Mouse (Mus musculus): Measurements from ENCODE around the gene Cops9. TPM values are rescaled to one million over a fixed set of nuclear protein-coding genes. Genes with fewer than 3 reads are reported as not detected.

Cops9 gene
- total and polyA plus RNA-seq, 3 experiments, result 168 to 209 (median 185) TPM

DNA sequence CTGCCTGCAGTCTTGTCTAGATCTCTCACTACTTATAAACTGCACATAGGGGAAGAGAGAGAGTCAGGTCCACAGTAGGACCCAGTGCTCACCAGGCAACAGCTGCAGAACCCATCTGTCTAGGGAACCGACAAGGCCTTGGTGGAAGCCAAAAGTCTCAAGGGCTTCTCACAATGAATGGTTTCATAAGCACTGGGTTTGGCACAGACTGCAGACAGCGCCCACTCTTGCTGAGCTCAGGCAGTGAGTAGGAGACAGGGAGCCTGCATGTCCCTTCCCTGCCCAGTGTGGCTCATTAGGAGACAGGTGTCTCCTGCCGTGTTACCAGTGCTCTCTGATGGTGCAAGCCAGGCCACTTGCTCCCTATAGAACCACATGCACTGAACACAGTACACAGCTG lies 3.6 kb downstream of the Cops9 start:
- Histone ChIP-seq H3K79me2 (replicated peaks; ENCODE audit: control insufficient read depth, extremely low read depth, insufficient read depth, poor library complexity, severe bottlenecking) (peaks cover 18% of the 10 kb centered on the region), H3K9me3 (replicated peaks; ENCODE audit: low read length) (no peaks in the 10 kb centered on the region), H3K27me3 (replicated peaks) (no peaks in the 10 kb centered on the region), H3K4me2 (ENCODE audit: insufficient read depth, low read depth, poor library complexity, severe bottlenecking) (no peak overlapping the region), H3K27ac (ENCODE audit: insufficient read depth, low read depth) (no peak overlapping the region), H3K9ac (ENCODE audit: insufficient read depth, low read depth) (no peak overlapping the region), H3K4me1 (ENCODE audit: control insufficient read depth in 1 of 2, insufficient read depth in 2 of 2) (peaks cover 8 to 24% of the 10 kb centered on the region in 2 experiments), H3K4me3 (replicated peaks in 1 of 3; ENCODE audit: low read depth in 2 of 3, low read length in 2 of 3, poor library complexity in 1 of 3) (no peak overlapping the region), H3K36me3 (replicated peaks in 1 of 2; ENCODE audit: control insufficient read depth in 1 of 2, insufficient read depth in 1 of 2, low read length in 1 of 2) (peaks cover 35 to 56% of the 10 kb centered on the region in 2 experiments)
- dilution Hi-C loops (cut with MboI; ENCODE audit: extremely low pct_ligation_motif_present, extremely low pct_unique_long_range_greater_than_20kb, low sequenced_read_pairs), result no loop called here
- in situ Hi-C loops (cut with MboI; ENCODE audit: low pct_ligation_motif_present, low pct_unique_long_range_greater_than_20kb, low sequenced_read_pairs), result no loop called here
- DNase-seq (ENCODE audit: extremely low read depth), result no peak
- TF ChIP-seq POLR2AphosphoS2 (IDR thresholded peaks at IDR 0.05; ENCODE audit: low read depth, low read length) (no peak), MAX (IDR thresholded peaks at IDR 0.05; ENCODE audit: low read length) (no peak), TCF12 (IDR thresholded peaks at IDR 0.05; ENCODE audit: low read depth, low read length) (no peak), E2F4 (IDR thresholded peaks at IDR 0.05; ENCODE audit: insufficient replicate concordance, low read depth, low read length) (no peak), SIN3A (IDR thresholded peaks at IDR 0.05; ENCODE audit: low read length) (no peak), RAD21 (IDR thresholded peaks at IDR 0.05; ENCODE audit: low read depth, low read length) (no peak), ZMIZ1 (IDR thresholded peaks at IDR 0.05; ENCODE audit: low read depth, low read length) (no peak), USF2 (conservative IDR thresholded peaks at IDR 0.05; ENCODE audit: low read depth, low read length) (no peak), BHLHE40 (IDR thresholded peaks at IDR 0.05; ENCODE audit: low read depth, low read length) (no peak), KAT2A (IDR thresholded peaks at IDR 0.05; ENCODE audit: insufficient replicate concordance, low read length) (no peak), IRF4 (IDR thresholded peaks at IDR 0.05; ENCODE audit: low read depth, low read length) (no peak)

DNA sequence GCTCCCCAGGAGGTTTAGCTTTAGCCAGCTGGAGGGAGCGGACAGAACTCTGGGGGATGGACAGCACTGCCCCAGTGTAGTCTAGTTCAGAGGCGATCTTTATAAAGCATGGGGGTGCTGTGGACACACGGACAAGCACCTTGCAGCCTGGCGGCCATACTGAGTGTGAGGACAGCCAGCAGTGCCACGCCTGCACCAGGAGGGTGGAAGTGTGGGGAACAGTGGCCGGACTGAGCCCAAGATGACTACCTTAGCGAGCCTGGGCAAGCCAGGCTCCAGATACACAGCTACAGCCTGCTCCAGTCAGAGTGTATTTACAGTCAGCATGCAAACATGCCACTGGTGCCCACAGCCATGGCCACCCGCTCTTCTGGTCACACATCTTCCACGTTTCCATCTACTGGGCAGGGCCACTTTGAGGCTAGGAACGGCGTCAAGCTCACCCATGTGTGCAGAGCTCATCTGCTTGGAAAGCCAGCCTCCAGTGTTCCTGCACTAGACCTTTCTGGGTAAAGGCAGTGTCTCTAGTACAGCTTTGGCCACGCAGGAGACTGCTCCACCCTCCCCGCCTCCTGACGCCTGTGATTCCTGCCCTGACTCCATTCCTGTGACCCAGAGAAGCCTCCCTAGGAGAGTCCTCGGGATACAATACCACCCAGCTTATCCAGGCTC lies 4.1 kb downstream of the Cops9 start:
- H3K27ac ChIP-seq (ENCODE audit: insufficient read depth, low read depth), result no peak overlapping the region
- H3K9me3 ChIP-seq (replicated peaks; ENCODE audit: low read length), result no peaks in the 10 kb centered on the region
- peaks cover 8 to 21% of the 10 kb centered on the region in 2 experiments for H3K4me1 ChIP-seq (ENCODE audit: control insufficient read depth in 1 of 2, insufficient read depth in 2 of 2)
- no peak overlapping the region for H3K9ac ChIP-seq (ENCODE audit: insufficient read depth, low read depth)
- no peak overlapping the region for H3K4me2 ChIP-seq (ENCODE audit: insufficient read depth, low read depth, poor library complexity, severe bottlenecking)
- H3K36me3 ChIP-seq (replicated peaks in 1 of 2; ENCODE audit: control insufficient read depth in 1 of 2, insufficient read depth in 1 of 2, low read length in 1 of 2), result peaks cover 35 to 56% of the 10 kb centered on the region in 2 experiments
- TF ChIP-seq MAFK (IDR thresholded peaks at IDR 0.05; ENCODE audit: insufficient replicate concordance, low read length), result no peak
- TF ChIP-seq JUN (IDR thresholded peaks at IDR 0.05; ENCODE audit: insufficient read depth, low read depth, low read length), result no peak
- TF ChIP-seq MAZ (IDR thresholded peaks at IDR 0.05; ENCODE audit: low read depth, low read length), result no peak
- no peak for TF ChIP-seq HCFC1 (IDR thresholded peaks at IDR 0.05; ENCODE audit: low read depth, low read length)
- no peak for TF ChIP-seq TCF12 (IDR thresholded peaks at IDR 0.05; ENCODE audit: low read depth, low read length)
- no peak for TF ChIP-seq CHD2 (IDR thresholded peaks at IDR 0.05; ENCODE audit: low read length)
- H3K79me2 ChIP-seq (replicated peaks; ENCODE audit: control insufficient read depth, extremely low read depth, insufficient read depth, poor library complexity, severe bottlenecking), result peaks cover 18% of the 10 kb centered on the region
- in situ Hi-C loops (cut with MboI; ENCODE audit: low pct_ligation_motif_present, low pct_unique_long_range_greater_than_20kb, low sequenced_read_pairs) (no loop called here), dilution Hi-C loops (cut with MboI; ENCODE audit: extremely low pct_ligation_motif_present, extremely low pct_unique_long_range_greater_than_20kb, low sequenced_read_pairs) (no loop called here)
- no peaks in the 10 kb centered on the region for H3K27me3 ChIP-seq (replicated peaks)
- H3K4me3 ChIP-seq (replicated peaks in 1 of 3; ENCODE audit: low read depth in 2 of 3, low read length in 2 of 3, poor library complexity in 1 of 3), result no peak overlapping the region
- no peak for DNase-seq (ENCODE audit: extremely low read depth)

Measured in CH12.LX (cell line).